Mouse (Mus musculus): ENCODE results near the gene Amz2.

Amz2 gene

DNA sequence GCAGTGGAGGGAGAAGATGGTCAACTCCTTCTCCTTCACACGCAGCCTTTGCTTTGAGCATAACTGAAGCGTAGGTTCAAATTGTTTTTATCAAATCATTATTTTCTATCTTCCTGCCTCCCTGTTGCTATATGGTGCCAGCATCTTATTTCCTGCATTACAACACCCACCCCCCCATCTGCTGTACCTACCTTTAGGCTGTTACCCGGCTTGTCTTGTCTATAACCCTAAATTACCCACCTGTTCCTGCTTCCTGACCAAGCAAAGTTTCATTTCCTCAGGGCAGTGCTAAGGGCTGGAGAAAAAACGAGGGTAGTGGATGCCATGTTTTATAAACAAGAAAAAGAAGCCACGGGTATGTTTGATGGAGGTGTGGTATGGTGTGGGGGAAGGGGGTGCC, 4.5 kb upstream of the Amz2 start:
- no peak for DNase-seq (ENCODE audit: low read depth, low spot score)

- no peak for DNase-seq (ENCODE audit: low read depth, low spot score)
Measured at GRCm38 (mm10) chr11:109422263-109422662, 3.5 kb upstream of the Amz2 start.

- DNase-seq (ENCODE audit: low read depth, low spot score) = no peak
Measured at GRCm38 (mm10) chr11:109423294-109423693, 2.5 kb upstream of the Amz2 start.

DNA sequence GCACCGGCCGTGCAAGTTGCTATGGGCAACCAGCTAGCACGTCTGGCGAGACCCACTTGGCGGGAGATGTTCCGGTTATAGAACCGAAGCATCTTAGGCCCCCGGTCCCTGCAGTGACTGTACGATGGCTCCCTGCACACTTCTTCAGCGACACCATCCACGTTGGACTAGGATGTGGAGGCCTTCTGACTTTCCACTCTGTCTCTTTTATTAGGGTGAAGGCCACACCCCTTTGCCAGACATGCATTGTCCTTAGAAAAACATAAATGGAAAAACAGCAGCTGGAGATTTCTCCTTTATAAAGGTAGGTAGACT, 483 bp downstream of the Amz2 start:
- DNase-seq (ENCODE audit: low read depth, low spot score) = no peak

DNA sequence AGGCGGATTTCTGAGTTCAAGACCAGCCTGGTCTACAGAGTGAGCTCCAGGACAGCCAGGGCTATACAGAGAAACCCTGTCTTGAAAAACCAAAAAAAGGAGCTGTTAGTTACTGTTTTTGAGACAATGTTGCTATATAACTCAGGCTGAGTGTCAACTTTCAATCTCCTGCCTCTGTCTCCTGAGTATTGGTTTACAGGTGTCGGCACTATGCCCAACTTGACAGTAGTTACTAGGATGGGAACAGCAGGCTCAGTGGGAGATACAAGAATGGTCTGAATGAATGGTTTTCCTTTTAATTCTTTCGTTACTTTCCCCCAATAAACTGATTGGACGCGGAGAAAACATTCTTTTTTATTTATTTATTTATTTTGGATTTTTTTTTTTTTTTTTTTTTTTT, 1.6 kb downstream of the Amz2 start:
- no peak for DNase-seq (ENCODE audit: low read depth, low spot score)

- DNase-seq (ENCODE audit: low read depth, low spot score) = no peak
Measured at GRCm38 (mm10) chr11:109434233-109434798, 8.6 kb downstream of the Amz2 start.

DNA sequence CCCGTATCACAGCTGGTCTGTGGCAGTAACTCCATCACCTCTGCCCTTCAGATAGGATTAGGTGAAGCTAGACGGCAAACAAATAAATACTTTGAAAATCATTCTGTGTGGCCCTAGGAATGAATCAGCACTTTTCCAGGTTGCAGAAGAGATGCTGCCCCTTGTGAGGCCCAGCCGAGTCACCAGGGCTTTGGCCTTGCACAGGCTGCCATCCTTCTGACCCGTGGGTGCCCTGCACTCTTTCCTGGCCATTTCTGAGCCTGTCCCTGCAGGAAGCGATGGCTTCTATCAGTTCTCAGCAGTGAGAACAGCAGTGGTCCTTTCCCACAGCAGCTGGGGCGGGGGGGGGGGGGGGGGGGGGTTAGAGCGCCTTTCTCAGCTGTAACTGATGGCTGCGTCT, 11.1 kb downstream of the Amz2 start:
- DNase-seq (ENCODE audit: low read depth, low spot score) = no peak

GRCm38 (mm10) chr11:109439209-109439608, 13.5 kb downstream of the Amz2 start:
- DNase-seq (ENCODE audit: low read depth, low spot score) = no peak

- DNase-seq (ENCODE audit: low read depth, low spot score) = peak; percentile 60
Measured at GRCm38 (mm10) chr11:109439829-109440340, 14.1 kb downstream of the Amz2 start.

DNA sequence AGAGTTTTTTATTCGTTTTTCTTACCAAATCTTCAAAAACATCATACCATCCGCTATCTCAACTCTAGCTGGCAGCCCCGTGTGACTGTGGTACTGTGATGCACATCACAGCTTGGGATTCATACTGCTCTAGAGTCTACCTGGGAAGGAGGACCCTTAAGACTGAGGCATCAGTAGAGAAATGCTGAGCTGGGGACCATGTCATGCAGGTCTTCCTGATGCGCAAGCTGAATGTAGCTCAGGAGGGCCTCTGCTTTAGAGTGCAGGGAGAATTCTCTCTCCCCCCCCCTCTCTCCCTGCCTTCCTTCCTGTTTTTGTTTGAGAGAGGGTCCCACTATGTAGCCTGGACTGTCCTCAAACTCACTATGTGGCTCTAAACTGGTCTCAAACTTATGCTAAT, 14.9 kb downstream of the Amz2 start:
- no peak for DNase-seq (ENCODE audit: low read depth, low spot score)

- DNase-seq (ENCODE audit: low read depth, low spot score) = peak; percentile 78
Measured at GRCm38 (mm10) chr11:109441119-109441518, 15.4 kb downstream of the Amz2 start.

- no peak for DNase-seq (ENCODE audit: low read depth, low spot score)
Measured at GRCm38 (mm10) chr11:109442166-109442730, 16.5 kb downstream of the Amz2 start.

GRCm38 (mm10) chr11:109443468-109444263, 17.9 kb downstream of the Amz2 start:
- no peak for DNase-seq (ENCODE audit: low read depth, low spot score)

- DNase-seq (ENCODE audit: low read depth, low spot score) = peak; percentile 78
Measured at GRCm38 (mm10) chr11:109444600-109444999, 18.9 kb downstream of the Amz2 start.

DNA sequence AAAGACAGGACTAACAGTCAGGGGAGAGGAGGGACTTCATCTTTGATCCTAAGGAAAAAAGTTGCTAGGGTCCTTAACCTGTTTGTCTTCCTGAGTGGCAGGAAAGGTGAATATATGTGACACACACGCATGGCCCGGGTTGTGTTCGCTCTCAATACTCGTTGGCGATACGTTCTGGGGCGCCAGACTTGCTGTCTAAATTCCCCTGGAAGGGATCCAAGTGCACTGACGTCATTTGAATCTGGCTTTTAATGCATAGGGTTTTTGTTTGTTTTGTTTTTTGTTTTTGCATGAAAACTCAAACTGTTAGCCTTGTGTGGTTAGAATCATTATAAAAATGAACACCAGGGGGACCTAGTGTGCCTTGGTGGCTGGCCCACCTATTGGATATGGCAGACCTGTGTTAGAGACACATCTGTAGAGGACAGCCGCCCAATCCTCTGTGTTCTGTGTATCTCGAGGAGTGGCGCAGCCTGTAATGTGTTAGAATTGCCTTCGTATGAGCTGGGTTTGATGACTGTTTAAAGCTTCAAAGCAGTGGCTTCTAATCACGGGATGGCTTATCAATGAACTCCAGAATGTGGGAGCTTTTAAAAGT, 19.8 kb downstream of the Amz2 start:
- peak; percentile 73 for DNase-seq (ENCODE audit: low read depth, low spot score)

GRCm38 (mm10) chr11:109451169-109451568, 25.4 kb downstream of the Amz2 start:
- no peak for DNase-seq (ENCODE audit: low read depth, low spot score)

DNA sequence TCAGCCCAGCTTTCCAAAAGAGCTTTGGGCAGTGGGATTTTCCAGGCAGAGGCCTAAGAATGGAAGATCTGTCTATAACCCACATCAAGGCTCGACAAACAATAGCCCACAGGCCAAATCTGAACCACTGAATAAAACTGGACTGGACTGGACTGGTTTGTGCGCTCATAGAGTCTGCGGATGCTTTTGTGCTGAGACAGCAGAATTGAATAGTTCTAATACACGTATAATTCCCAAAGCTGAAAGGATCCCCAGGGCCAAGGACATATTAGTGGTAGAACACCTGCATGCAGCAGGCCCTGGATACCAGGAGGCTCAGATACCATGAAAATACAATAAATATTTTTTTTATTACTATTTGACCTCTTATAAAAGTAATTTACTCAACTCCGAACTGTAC, 30.5 kb downstream of the Amz2 start:
- no peak for DNase-seq (ENCODE audit: low read depth, low spot score)

DNA sequence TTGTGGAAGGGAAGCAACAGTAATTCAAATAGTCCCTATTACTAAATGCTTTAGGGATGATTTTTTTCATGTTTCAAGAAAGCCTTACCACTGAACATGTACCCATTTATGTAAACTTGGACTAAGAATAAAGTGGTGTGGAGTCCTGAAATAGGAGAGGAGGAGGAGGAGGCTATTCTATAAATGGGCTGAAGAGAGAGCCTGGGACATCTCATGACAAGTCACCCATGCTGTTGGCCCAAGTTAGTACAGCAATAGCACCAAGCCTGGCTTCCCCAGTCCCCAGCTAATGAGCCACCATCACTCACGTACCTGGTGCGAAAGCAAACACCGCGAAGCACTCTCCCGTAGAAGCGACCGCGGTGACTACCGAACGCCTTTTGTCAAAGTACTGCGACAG, 32.4 kb downstream of the Amz2 start:
- no peak for DNase-seq (ENCODE audit: low read depth, low spot score)

DNA sequence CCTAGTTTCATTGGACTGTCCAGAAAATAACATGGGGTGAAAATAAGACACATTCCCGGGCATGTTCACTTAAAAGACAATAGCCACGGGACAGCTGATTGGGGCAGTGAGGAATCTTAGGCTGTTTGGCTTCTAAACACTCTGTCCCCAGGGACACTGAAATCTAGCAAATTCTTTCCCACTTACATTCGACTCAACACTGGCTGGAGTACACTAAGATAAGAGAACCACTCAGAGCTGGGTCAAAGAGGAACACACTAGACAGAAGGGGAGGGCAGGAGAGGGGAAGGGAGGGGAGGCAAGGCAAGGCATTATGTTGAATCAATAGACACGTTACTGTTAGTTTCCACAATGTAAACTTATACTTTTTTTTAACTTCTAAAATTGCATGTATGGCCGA, 34.8 kb downstream of the Amz2 start:
- DNase-seq (ENCODE audit: low read depth, low spot score) = no peak

DNA sequence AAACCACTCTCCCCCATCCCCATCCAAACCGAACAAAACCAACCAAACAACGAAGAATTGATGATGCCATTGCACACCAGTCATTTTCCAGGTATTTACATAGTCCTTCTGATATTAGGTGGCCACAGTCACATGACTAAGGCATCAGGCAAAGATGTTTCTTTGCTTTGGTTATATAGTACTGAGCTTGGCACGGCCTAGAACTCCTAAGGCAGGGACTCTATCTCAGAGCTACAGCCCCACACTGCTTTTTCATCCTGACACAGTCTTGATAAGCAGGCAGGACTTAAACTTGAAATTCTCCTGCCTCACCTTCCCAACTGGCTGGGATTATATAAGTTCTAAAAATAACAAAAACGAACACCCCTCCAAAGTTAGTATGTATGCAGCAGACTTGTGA, 39.3 kb downstream of the Amz2 start:
- DNase-seq (ENCODE audit: low read depth, low spot score) = no peak

DNA sequence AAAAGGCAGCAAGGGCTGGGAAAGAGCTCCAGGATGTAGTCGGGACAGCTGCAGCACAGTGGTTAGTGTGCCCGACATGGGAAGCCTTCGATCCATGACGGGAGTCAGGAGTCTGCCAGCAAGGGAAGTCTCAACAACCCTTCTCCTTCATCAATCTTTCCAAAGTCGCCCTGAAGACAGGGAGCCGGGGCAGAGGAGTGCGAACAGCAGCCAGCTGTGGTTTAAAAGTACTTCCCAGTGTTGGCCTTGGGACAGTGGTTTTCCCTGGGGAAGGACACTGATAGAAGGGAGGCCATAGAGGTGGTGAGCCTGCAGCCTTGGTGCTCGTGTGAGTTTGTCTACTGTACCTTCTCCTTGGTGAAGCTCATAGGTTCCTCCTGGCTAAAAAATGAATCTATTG, 41.2 kb downstream of the Amz2 start:
- DNase-seq (ENCODE audit: low read depth, low spot score) = no peak

DNA sequence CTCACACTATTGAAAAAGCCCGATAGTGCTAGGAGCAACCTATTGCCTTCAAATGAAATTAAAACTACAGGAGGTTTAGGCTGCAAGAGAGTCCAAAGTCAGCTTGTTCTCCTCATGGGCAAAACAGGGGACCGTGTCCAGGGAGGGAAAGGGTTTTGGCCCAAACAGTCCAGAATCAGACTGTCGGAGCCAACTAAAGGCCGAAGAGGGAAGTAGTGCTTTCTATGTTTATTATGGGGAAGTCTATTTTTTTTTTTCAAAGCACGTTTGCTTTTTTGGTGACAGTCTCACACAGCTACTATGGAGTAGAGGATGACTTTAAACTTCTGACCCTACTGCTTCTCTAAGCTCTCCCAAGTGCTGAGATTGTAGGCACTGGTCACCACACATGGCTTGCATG, 42.4 kb downstream of the Amz2 start:
- no peak for DNase-seq (ENCODE audit: low read depth, low spot score)

DNA sequence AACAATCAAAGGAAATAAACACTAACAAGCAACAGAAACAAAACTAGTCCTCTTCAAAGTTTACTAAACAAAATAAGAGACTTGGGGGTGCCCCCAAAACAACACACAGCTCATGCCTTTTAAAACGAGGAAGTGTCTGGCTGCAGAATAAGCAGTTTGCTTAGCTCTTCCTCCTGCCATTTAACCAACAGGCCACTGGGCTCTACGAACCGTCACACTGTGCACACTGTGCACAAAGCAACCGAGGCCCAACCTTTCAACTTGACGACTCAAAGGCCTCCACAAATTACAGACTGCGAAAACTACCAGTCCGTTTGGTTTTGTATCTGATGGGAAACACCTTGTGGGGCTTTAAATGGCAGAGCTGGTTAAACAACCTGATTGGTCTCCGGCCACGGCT, 44.4 kb downstream of the Amz2 start:
- DNase-seq (ENCODE audit: low read depth, low spot score) = no peak

All from ZHBTc4 (cell line).